8 mouse cellular contexts compared by ENCODE assay signal in genomic region chr14:44843768-44844755, GRCm38 (mm10). TPM values are rescaled to one million over a fixed set of nuclear protein-coding genes. Genes with fewer than 3 reads are reported as not detected.
DNase-seq lines count a peak whose midpoint lies in the region; ATAC-seq and TF ChIP-seq lines count a peak whose summit lies in the region.

No protein-coding gene starts in this region.

- no peak overlapping the region for H3K9ac ChIP-seq in heart, embryonic 15.5 days
- 0 out of 2 replicates have a peak overlapping the region, but pooled peaks have one; percentile 8 for H3K9ac ChIP-seq in hindbrain, embryonic 13.5 days
- H3K9ac ChIP-seq in midbrain, embryonic 16.5 days (ENCODE audit: low read depth, low read length), result no peak overlapping the region

- no peaks in the 10 kb centered on the region for H3K9me3 ChIP-seq in heart, embryonic 15.5 days (replicated peaks)
- H3K9me3 ChIP-seq in hindbrain, embryonic 13.5 days, result no peaks in the 10 kb centered on the region
- H3K9me3 ChIP-seq in midbrain, embryonic 16.5 days (replicated peaks; ENCODE audit: control insufficient read depth, low read length, poor library complexity, severe bottlenecking), result no peaks in the 10 kb centered on the region

- no peaks in the 10 kb centered on the region for H3K36me3 ChIP-seq in heart, embryonic 15.5 days
- H3K36me3 ChIP-seq in hindbrain, embryonic 13.5 days, result no peaks in the 10 kb centered on the region
- H3K36me3 ChIP-seq in midbrain, embryonic 16.5 days (ENCODE audit: control insufficient read depth, insufficient read depth, low read length), result no peaks in the 10 kb centered on the region

- H3K27me3 ChIP-seq in heart, embryonic 15.5 days, result no peaks in the 10 kb centered on the region
- H3K27me3 ChIP-seq in hindbrain, embryonic 13.5 days, result no peaks in the 10 kb centered on the region
- H3K27me3 ChIP-seq in midbrain, embryonic 16.5 days (ENCODE audit: control insufficient read depth, insufficient read depth, low read depth, low read length), result no peaks in the 10 kb centered on the region

- H3K4me2 ChIP-seq in heart, embryonic 15.5 days, result peak overlapping the region; percentile 55
- H3K4me2 ChIP-seq in hindbrain, embryonic 13.5 days, result peak overlapping the region; percentile 34
- peak overlapping the region; percentile 42 for H3K4me2 ChIP-seq in midbrain, embryonic 16.5 days (ENCODE audit: low read length)

- no peaks in the 10 kb centered on the region for H3K4me1 ChIP-seq in heart, embryonic 15.5 days (replicated peaks)
- H3K4me1 ChIP-seq in hindbrain, embryonic 13.5 days (replicated peaks), result peaks cover 10% of the 10 kb centered on the region
- no peaks in the 10 kb centered on the region for H3K4me1 ChIP-seq in midbrain, embryonic 16.5 days (ENCODE audit: control insufficient read depth, insufficient read depth, low read length)

- peak; percentile 36; the same call in 1 of the 2 replicates for ATAC-seq in heart, embryonic 15.5 days (replicated peaks; ENCODE audit: insufficient number of reproducible peaks, insufficient read depth, low FRiP score, low read depth)
- peak; percentile 58 for ATAC-seq in hindbrain, embryonic 13.5 days (ENCODE audit: low FRiP score)
- peak; percentile 63 for ATAC-seq in midbrain, embryonic 16.5 days

- DNase-seq in heart, adult 8-10 months (ENCODE audit: low spot score), result no peak
- DNase-seq in brain, embryonic 14.5 days (ENCODE audit: low read depth), result peak; percentile 15
- no peak for DNase-seq in adrenal gland, adult 2 months
- DNase-seq in natural killer cell, adult 2 months (ENCODE audit: low spot score in 2 of 2), result no peak
- DNase-seq in cerebellum, adult 9-10 months, result no peak

- peak overlapping the region; percentile 27 for H3K4me3 ChIP-seq in heart, embryonic 15.5 days
- no peak overlapping the region for H3K4me3 ChIP-seq in hindbrain, embryonic 13.5 days
- H3K4me3 ChIP-seq in midbrain, embryonic 16.5 days (ENCODE audit: low read depth, low read length), result peak overlapping the region; percentile 18; the same call in 1 of the 2 replicates

- no peak overlapping the region for H3K27ac ChIP-seq in heart, embryonic 15.5 days
- no peak overlapping the region for H3K27ac ChIP-seq in hindbrain, embryonic 13.5 days
- H3K27ac ChIP-seq in midbrain, embryonic 16.5 days (ENCODE audit: low read length), result no peak overlapping the region

- 33% methylated on average over 15 of the region's 15 CpGs for WGBS in heart, embryonic 15.5 days
- 49% methylated on average over 15 of the region's 15 CpGs for WGBS in hindbrain, embryonic 13.5 days
- WGBS in midbrain, embryonic 16.5 days, result 32% methylated on average over 15 of the region's 15 CpGs

- no peak for TF ChIP-seq POLR2A in brain, embryonic 14.5 days (IDR thresholded peaks at IDR 0.05; ENCODE audit: borderline replicate concordance, extremely low read depth, insufficient read depth, insufficient read length, poor library complexity, severe bottlenecking)

- TF ChIP-seq CTCF in brain, embryonic 14.5 days (IDR thresholded peaks at IDR 0.05; ENCODE audit: borderline replicate concordance, extremely low read depth, insufficient read depth, insufficient read length), result no peak

RNA-seq across cellular contexts. Expression of gene Ptgdr, which starts 15.1 kb away (rescaled TPM):
- polyA plus RNA-seq in heart, embryonic 15.5 days (2015; fragmentation: Nextera tagmentation; extraction: Ambion mirVana), result 0.09 TPM in 1 of 2 replicates, not detected in the other
- total RNA-seq in heart, adult 8-10 months (2022), result not detected
- polyA plus RNA-seq in brain, embryonic 14.5 days (2012; rRNA removed), result 0.21 and 0.27 TPM in 2 replicates
- polyA plus RNA-seq in hindbrain, embryonic 13.5 days (2015; fragmentation: Nextera tagmentation; extraction: Ambion mirVana), result 0.16 and 0.26 TPM in 2 replicates
- polyA plus RNA-seq in midbrain, embryonic 16.5 days (2015; fragmentation: Nextera tagmentation; extraction: Ambion mirVana), result 0.46 and 0.87 TPM in 2 replicates
- not detected for total RNA-seq in adrenal gland, adult 2 months (2021)
- polyA plus RNA-seq in adrenal gland, adult 2 months (2012; rRNA removed), result 0.02 and 0.04 TPM in 2 replicates
